Mouse (Mus musculus) lung, postnatal 10 days (tissue): ENCODE data around the gene Npm3.

ENCODE experiments used
- DNase-seq: peaks from one replicate; pipeline ENCODE4 v3.0.0; 2021

Npm3 gene

DNA sequence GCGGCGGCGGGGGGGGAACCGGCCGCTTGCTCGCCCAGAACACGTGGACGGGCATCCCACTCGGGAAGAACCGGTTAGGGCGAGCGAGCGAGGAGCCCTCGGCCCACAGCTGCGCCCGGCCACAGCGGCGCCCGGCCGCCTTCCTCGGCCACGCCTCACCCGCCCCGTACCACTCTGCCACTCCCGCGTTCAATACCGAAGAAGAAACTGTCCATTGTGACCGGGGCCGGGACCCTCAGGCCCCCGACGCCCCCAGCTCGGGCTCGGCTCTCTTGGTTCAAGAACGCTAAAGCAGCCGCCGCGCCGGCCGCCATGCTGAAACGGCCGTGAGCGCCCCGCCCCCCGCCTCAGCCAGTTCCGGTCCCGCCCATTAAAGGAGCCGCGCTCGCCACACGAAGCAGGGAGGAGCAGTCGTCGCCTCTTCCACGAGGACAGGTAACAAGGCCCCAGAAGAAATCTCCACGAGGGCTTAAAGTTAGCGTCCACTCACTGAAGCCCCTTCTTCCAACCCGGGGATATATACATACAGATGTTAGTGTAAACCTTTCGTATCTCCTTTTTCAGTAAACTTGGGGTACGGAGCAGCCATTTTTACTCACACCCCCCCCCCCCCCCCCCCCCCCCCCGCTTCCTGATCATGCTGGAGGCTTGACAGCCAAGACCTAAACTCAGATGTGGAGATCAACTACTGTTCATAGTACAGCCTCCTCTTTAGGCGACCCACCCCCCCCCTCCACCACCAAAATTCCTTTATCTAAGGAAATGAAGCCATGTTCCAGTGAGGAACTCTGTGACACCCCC is at the start of gene Npm3:
Npm3 (minus strand) TSS at position 349 of the 801 bp plus-strand sequence.
- peak; percentile 91 for DNase-seq

DNA sequence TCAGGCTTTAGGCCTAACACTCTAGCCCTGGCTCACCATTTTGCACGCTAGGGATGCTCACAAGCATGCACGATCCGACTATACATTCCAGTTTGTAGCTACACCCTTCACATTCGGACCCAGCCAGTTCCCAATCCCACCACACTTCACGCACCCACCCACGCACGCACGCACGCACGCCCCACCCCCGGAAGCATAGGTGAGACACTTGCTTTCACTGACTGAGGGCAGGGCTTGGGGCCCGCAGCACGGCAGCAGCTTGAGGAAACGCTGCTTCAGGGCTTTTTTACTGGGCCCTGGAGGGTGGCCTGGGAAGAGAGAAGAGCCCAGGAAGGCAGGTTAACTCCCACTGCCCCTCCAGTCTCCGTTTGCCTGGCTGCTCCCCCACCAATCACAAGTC is 47.5 kb upstream of the Npm3 start:
- no peak for DNase-seq

DNA sequence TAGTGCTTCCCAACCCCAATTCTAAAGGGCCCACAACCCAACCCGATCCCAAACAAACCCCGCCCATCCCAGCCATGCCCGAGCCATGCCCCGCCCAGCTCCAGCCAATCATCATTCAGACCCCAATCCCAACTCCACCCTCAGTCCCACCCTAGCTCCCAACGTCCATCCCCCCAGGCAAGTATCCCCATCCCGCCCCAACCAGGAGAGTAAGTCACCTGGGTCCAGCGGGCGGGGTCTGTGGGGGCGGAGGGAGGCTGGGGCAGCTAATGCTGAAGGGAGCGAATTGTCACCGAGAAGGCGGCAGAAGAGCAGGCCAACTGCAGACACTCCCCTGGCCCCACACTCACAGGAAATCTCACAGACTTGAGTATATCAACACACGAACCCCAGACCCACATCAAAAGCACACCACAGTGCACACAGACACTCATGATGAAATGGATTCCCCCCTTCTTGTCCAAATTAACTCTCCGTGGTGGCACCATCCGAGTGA is 46.7 kb upstream of the Npm3 start:
- peak; percentile 74 for DNase-seq

- peak; percentile 57 for DNase-seq
These were observed 46.1 kb upstream of the Npm3 start for GRCm38 (mm10) chr19:45795406-45795944.

- no peak for DNase-seq
These were observed 45.3 kb upstream of the Npm3 start for GRCm38 (mm10) chr19:45794718-45795117.

GRCm38 (mm10) chr19:45792404-45792803 is 43.0 kb upstream of the Npm3 start:
- DNase-seq = no peak

GRCm38 (mm10) chr19:45789888-45790874 is 40.8 kb upstream of the Npm3 start:
- DNase-seq = peak; percentile 43

GRCm38 (mm10) chr19:45789365-45789764 is 40.0 kb upstream of the Npm3 start:
- no peak for DNase-seq

DNA sequence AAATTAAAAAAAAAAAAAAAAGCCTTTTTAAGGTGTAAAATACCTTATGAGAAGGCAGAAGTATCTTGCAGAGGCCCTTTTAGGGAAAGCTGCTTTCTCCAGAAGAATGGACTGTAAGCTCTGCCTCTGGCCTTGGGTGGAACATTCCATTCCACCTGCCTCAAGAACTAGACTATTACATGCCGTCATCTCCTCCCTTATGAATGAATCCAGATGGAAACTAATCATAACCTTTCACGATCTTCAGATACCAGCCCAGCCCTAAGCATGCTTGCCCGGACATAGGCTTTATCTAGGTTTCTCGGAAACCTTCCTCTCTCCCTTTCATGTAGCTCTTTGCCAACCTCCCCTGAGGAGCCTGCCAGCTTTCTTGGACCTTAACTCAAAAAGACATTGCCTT is 38.9 kb upstream of the Npm3 start:
- no peak for DNase-seq

DNA sequence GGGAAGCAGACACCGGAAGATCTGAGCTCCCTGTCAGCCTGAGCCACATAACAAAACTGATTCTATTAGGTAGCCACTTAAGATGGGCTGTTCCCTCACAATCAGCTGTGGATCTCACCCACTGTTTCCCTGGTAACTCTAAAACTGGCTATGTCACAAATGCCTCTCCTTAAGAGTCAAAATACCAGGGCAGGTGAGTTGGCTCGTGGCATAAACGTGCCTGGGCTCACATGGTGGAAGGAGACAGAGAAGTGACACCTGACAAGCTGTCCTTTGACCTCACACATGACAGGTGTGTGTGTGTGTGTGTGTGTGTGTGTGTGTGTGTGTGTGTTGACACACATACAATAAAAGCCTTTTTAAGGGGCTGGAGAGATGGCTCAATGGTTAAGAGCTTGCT is 38.1 kb upstream of the Npm3 start:
- no peak for DNase-seq

DNA sequence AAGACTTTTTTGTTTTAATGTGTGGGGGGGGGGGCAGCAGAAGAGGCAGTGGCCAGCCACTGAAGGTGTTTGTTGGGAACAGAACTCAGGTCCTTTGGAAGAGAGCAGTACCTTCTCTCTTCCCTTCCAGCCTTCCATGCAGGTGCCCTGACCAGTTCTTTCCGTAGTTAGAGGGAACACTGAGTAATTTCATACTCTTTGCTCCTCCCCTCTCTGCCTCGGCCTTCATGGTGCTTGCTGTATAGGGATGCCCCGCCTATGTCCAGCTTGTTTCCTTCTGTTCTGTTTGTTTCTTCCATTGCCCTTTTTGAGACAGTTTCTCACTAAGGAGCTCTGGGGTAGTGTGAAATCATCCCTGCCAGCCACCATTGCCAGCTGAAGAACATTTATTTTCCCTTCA is 36.1 kb upstream of the Npm3 start:
- no peak for DNase-seq

DNA sequence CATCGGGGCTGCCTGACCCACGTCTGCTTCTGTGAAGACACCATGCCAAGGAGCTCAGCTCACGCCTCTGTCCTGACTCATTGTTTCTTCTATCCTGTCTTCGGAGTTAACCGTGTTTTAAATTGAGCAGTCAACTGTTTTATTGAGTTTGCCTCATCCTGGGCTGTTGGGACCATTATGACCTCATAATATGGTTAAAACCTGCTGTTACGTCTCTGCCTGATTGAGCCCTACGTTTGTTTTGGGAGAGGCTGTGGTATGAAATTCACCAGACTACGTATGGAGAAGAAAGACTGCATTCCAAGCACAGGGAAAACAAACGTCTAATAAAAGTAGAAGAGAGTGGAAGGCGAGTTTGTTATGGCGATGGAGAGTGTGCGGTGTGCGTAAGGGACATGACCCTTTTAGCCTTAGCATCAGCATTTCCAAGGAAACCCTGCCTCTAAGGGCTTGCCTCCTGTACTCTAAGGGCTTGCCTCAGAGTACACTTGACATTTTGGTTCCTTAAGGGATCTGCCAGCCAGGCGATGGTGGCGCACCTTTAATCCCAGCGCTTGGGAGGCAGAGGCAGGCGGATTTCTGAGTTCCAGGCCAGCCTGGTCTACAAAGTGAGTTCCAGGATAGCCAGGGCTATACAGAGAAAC is 34.7 kb upstream of the Npm3 start:
- peak; percentile 24 for DNase-seq

DNA sequence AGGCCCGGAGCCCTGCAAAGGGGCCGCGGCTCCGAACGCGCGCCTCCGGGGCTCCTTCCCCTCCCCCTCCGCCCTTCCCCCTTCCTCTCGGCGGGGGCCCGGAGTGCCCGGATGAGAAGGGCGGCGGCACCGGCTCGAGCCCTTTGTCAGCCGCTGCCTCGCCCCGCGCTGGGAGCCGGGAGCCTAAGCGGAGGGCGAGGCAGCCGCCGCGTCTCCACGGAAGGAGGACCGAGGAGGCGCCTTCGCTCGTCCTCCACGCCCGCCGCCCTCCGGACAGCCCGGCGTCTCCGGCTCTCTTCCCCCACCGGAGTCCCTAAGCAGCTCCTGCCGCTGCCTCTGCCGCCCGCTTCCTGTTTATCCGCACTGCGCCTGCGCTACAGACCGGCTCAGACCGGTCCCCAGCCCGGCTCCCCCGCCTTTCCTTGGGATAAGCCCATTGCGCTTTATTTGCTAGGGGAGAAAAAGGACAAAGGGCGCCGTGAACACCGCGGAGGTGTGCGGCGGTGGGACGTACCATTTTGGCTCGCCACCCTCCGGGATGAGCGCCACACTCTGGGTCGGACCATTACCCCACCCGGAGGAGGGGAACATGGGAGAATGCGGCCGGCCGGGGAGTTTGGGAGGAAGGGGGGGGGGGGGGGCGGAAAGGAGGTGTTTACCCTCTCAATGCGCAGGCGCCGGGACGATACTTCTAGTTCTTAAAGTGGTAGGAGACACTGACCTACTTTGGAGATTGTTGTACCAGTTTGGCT is 34.0 kb upstream of the Npm3 start, which contains the start of gene Mgea5:
Mgea5 (minus strand) TSS at position 657 of the 752 bp plus-strand sequence.
- DNase-seq = peak; percentile 99

DNA sequence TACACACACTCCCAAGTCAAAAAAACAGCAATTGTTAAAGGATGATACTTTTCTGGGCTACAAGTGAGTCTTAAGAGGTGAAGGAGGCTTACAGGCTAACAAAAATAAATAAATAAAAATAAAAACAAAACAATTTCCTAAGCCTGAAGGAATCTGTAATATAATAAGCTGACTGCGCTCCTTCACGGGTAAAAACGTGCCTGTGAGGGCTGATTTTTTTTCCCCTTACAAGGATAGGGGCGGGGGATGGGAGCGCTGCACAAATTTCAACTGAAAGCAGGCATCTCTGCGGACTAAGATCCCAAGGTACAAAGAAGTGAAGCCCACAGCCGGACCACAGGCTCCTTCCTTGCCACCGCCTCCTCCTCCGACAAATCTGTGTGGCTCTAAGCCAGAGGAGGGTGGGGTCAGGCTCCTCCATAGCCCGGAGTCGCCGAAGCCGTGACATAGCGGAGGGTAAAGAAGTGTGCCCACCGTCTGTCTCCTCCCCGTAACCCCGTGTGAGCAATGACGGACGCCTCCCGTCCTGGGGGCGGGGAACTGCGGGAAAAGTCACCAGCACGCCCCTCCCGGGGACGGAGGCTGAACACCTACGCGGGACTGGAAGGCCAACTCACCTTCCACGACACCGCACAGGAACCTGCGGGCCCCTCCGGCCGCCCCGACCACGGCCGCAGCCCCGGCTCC is 33.1 kb upstream of the Npm3 start:
- peak; percentile 92 for DNase-seq

DNA sequence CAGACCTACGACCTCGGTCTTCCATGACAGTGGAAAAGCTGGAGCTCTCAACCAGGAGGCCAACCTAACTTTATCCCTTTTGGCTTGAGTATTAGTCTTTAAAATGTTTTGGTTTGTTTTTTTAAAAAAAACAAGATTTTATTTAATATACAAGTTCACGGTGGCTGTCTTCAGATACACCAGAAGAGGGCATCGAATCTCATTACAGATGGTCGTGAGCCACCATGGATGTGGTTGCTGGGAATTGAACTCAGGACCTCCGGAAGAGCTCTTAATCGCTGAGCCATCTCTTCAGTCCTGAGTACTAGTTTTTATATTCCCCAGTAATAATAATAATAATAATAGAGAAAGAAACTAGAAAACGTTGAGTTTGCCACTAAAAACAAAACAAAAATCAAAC is 32.3 kb upstream of the Npm3 start:
- no peak for DNase-seq

DNA sequence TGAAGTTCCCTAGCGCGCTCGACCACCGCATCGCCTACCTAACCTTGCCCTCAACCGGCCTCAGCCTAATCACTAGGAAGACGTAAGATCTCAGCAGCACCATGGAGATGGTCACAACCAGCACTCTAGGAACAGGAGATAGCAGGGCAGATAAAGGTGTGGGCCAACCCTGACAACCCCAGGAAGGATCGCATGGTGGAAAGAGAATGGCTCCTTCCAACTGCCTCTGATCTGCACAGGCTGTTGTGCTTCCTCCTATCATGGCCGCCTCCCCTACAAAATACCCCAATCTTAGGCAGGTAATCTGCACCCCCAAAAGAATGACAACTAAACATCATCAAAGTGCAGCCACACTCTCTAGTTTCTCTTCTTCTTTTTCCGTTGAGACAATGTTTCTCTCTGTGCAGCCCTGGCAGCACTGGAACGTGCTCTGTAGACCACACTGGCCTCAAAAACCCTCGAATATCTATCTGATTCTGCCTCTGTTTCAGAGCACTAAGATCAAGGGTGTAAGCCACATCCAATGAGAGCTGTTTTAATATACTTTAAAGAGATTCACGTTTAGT is 31.0 kb upstream of the Npm3 start:
- DNase-seq = no peak

DNA sequence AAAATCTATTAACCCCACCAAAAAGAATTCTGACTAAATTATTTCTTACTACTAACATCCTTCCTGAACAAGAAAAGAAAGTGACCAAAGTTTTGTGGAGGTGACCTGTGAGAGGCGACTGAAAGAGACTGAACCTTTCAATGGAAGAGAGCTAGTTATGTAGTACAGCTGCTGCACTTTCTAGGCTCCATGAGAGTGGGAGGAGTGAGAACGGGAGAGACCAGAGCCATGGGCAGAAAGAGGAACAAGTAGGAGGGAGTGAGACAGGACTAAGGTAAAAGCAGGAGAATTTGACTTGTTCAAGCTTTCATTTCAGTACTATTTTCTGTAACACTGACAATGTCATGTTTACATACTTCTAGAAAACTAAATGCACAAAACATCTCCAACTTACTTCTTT is 26.1 kb upstream of the Npm3 start:
- no peak for DNase-seq

DNA sequence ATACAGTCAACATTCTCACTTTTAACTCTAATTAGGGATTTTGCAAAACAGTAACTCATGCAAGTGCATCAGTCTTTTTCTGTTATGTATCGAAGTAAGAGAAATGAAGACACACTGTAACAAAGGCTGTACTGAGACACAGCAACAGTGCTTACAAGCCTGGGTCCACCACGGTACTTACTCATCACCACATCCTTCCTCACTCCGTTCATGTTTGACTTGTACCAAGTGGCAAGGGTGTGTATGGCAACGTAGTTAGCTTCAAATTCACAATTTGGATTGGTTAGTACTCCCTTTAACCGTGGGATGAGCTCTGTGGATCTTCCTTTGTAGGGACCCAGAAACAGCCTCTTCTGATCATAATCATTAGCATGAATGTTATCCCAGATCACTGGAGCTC is 22.1 kb upstream of the Npm3 start:
- DNase-seq = no peak

DNA sequence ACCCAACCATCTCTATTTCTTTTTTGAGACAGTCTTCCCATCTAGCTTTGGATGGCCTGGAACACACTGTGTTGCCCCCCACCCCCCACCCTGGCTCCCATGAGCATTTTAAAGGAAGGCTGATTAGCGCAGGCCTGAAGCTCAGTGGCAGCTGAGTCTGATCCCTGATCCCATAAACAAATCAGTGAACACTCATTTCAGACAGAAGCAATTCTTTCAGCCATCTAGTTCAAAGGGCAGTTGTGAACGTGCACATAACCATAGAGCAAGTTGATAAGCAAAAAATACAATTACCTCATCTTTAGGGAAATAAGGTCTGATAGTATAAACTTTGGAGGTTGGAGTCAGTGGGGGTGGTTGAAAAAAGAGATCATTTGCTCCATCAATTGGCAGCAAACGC is 11.4 kb upstream of the Npm3 start:
- DNase-seq = no peak

GRCm38 (mm10) chr19:45758671-45759070 is 9.3 kb upstream of the Npm3 start:
- no peak for DNase-seq

- no peak for DNase-seq
These were observed 4.2 kb upstream of the Npm3 start for GRCm38 (mm10) chr19:45753551-45753950.
